Mouse (Mus musculus) stomach, postnatal 0 days (tissue): Measurements from ENCODE around the gene Larp1.

ENCODE experiments used
- CTCF ChIP-seq: IDR thresholded peaks from 2 replicates; pipeline ENCODE4 v1.5.1; 2016; ENCODE audit warnings: antibody characterized with exemption, low read depth, mild to moderate bottlenecking, moderate library complexity
- EP300 ChIP-seq: optimal IDR thresholded peaks from 2 replicates; pipeline ENCODE3; 2016; ENCODE audit warnings: antibody characterized with exemption

GRCm38 (mm10) chr11:58025881-58026280 lies 17.0 kb downstream of the Larp1 start:
- TF ChIP-seq CTCF (no peak), EP300 (no peak)
